Mouse (Mus musculus) liver, embryonic 14.5 days (tissue): Measurements from ENCODE around the gene Aimp1. TPM values are rescaled to one million over a fixed set of nuclear protein-coding genes. Genes with fewer than 3 reads are reported as not detected.

Experiments
- ATAC-seq: fragments of 200-750 bp; cut with Nextera tagmentation; 2 replicates; pipeline ENCODE4 v1.8.0; 2017; ENCODE audit warnings: moderate number of reproducible peaks, mild to moderate bottlenecking, moderate library complexity; ENCODE audit not compliant: insufficient read depth
- DNase-seq, 3 experiments: peaks; one replicate each; pipeline ENCODE4 v3.0.0-alpha.2; 2012 to 2013; ENCODE audit warnings: low read depth in 3 of 3, low spot score in 3 of 3
- H3K27ac ChIP-seq: fragments of 300-500 bp; sonication (generic); 2 replicates; pipeline ENCODE4 v1.5.1; 2014; ENCODE audit warnings: moderate library complexity, mild to moderate bottlenecking, control low read depth, inconsistent platforms
- H3K27me3 ChIP-seq: fragments of 300-500 bp; sonication (generic); 2 replicates; pipeline ENCODE4 v1.6.1; 2014; ENCODE audit warnings: mild to moderate bottlenecking, low read length, moderate library complexity; ENCODE audit not compliant: control insufficient read depth, insufficient read depth
- H3K36me3 ChIP-seq: fragments of 300-500 bp; sonication (generic); replicated peaks from 2 replicates; pipeline ENCODE4 v1.6.1; 2014; ENCODE audit warnings: low read depth; ENCODE audit not compliant: control insufficient read depth, insufficient read depth
- H3K4me1 ChIP-seq, 2 experiments: fragments of 200-500 bp in 1 of 2; fragments of 300-500 bp in 1 of 2; sonication (generic) in 1 of 2; replicated peaks; 2 replicates each; pipeline ENCODE4 v1.6.1; 2012 to 2014; ENCODE audit warnings: antibody characterized with exemption in 1 of 2, inconsistent platforms in 1 of 2, low read length in 1 of 2; ENCODE audit not compliant: control insufficient read depth in 2 of 2, insufficient read depth in 2 of 2
- H3K4me2 ChIP-seq: fragments of 300-500 bp; sonication (generic); 2 replicates; pipeline ENCODE4 v1.6.1; 2014; ENCODE audit warnings: low read depth, mild to moderate bottlenecking, control low read depth, moderate library complexity
- H3K4me3 ChIP-seq, 2 experiments: fragments of 200-500 bp in 1 of 2; fragments of 300-500 bp in 1 of 2; sonication (generic) in 1 of 2; 2 replicates each; pipeline ENCODE4 v1.5.1; 2012 to 2014; ENCODE audit warnings: low read depth in 2 of 2, low read length in 2 of 2, mild to moderate bottlenecking in 2 of 2, control low read depth in 1 of 2, inconsistent platforms in 1 of 2, moderate library complexity in 1 of 2; ENCODE audit not compliant: insufficient read depth in 1 of 2
- H3K9ac ChIP-seq: fragments of 300-500 bp; sonication (generic); replicated peaks from 2 replicates; pipeline ENCODE4 v1.6.1; 2014; ENCODE audit warnings: mild to moderate bottlenecking, control low read depth, moderate library complexity
- H3K9me3 ChIP-seq: fragments of 300-500 bp; sonication (generic); 2 replicates; pipeline ENCODE4 v1.6.1; 2016; ENCODE audit warnings: low read length, mixed read lengths; ENCODE audit not compliant: control insufficient read depth
- CTCF ChIP-seq: IDR thresholded peaks from 2 replicates; pipeline ENCODE4 v1.5.1; 2016; ENCODE audit warnings: antibody characterized with exemption, low read depth, control low read depth
- EP300 ChIP-seq: IDR thresholded peaks from 2 replicates; pipeline ENCODE4 v1.6.1; 2016; ENCODE audit warnings: antibody characterized with exemption, low read depth
- WGBS: fragments of 180-500 bp; shearing (Covaris S2); extraction: QIAGEN DNeasy Blood & Tissue Kit; methylation state at CpG from one replicate; pipeline ENCODE4 v1.1.7; 2014; ENCODE audit not compliant: insufficient replicate concordance; 5-methylcytosine and 5-hydroxymethylcytosine counted together
- polyA plus RNA-seq, 2 experiments: library from polyadenylated mRNA; depleted of rRNA in 1 of 2; stranded (reverse) in 1 of 2; unstranded in 1 of 2; fragments of >200 nt; fragmentation: Nextera tagmentation in 1 of 2; extraction: Ambion mirVana in 1 of 2; gene quantifications; 2 replicates each; pipeline versions ENCODE4 v1.2.1 to v1.2.3; 2012 to 2014

Aimp1 gene
- polyA plus RNA-seq, 2 experiments: 37.0 to 45.2 TPM

DNA sequence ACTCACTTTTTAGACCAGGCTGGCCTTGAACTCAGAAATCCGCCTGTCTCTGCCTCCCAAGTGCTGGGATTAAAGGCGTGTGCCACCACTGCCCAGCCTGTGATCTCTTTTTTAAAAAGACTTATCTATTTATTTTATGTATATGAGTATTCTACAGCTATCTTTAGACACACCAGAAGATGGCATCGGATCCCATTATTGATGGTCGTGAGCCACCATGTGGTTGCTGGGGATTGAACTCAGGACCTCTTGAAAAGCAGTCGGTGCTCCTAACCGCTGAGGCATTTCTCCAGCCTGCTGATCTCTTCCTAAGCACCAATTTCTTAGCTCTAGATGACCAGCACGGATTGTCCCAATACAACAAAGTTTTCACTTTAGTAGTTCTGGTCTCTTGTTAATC is 30.2 kb downstream of the Aimp1 start:
- Histone ChIP-seq H3K27me3 (no peaks in the 10 kb centered on the region), H3K9ac (no peak overlapping the region), H3K4me1 (no peaks in the 10 kb centered on the region), H3K4me2 (no peak overlapping the region), H3K36me3 (peaks cover 3% of the 10 kb centered on the region; the same call in 1 of the 2 replicates), H3K9me3 (no peaks in the 10 kb centered on the region), H3K4me3 (no peak overlapping the region), H3K27ac (no peak overlapping the region)
- DNase-seq (no peak), ATAC-seq (no peak)
- 67% methylated on average over 7 of the region's 7 CpGs for WGBS
- TF ChIP-seq CTCF: no peak
- no peak for TF ChIP-seq EP300

- no peaks in the 10 kb centered on the region for H3K27me3 ChIP-seq
- 57% methylated on average over 3 of the region's 3 CpGs for WGBS
- no peak overlapping the region for H3K4me2 ChIP-seq
- H3K4me3 ChIP-seq: no peak overlapping the region
- H3K36me3 ChIP-seq: no peaks in the 10 kb centered on the region
- no peak overlapping the region for H3K9ac ChIP-seq
- ATAC-seq: no peak
- H3K4me1 ChIP-seq: no peaks in the 10 kb centered on the region
- H3K27ac ChIP-seq: no peak overlapping the region
- TF ChIP-seq EP300 (no peak), CTCF (no peak)
- H3K9me3 ChIP-seq: no peaks in the 10 kb centered on the region
- DNase-seq: no peak
Observed at GRCm38 (mm10) chr3:132651776-132652175, 32.4 kb downstream of the Aimp1 start.

GRCm38 (mm10) chr3:132650191-132650590 is 34.0 kb downstream of the Aimp1 start:
- no peak for ATAC-seq
- TF ChIP-seq CTCF (no peak), EP300 (no peak)
- no peak overlapping the region for H3K4me3 ChIP-seq
- no peaks in the 10 kb centered on the region for H3K36me3 ChIP-seq
- H3K9ac ChIP-seq: no peak overlapping the region
- H3K27ac ChIP-seq: no peak overlapping the region
- no peaks in the 10 kb centered on the region for H3K4me1 ChIP-seq
- no peaks in the 10 kb centered on the region for H3K9me3 ChIP-seq
- no peaks in the 10 kb centered on the region for H3K27me3 ChIP-seq
- 63% methylated on average over 5 of the region's 5 CpGs for WGBS
- no peak overlapping the region for H3K4me2 ChIP-seq
- DNase-seq: no peak

DNA sequence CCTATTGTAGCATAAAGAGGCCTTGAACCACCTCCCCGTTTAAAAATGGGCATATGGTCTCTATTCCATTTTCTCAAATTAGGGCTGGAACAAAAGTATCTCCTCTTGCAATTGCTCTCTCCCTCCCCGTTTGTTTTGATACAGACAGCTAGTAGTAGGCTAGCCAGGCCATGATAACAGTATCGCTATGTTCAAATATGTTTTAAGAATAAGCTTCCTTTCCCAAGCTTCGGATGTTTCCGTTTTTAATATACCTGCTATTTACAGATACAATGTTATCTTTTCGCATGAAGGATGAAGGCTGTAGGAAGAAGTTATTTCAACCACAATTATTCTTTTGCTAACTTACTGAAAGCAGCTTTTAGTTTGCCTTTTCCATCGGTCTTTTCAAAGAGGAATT is 34.8 kb downstream of the Aimp1 start:
- ATAC-seq (no peak), DNase-seq (no peak)
- Histone ChIP-seq H3K4me3 (no peak overlapping the region), H3K27ac (no peak overlapping the region), H3K36me3 (no peaks in the 10 kb centered on the region), H3K4me1 (no peaks in the 10 kb centered on the region), H3K9ac (no peak overlapping the region), H3K27me3 (no peaks in the 10 kb centered on the region), H3K4me2 (no peak overlapping the region), H3K9me3 (no peaks in the 10 kb centered on the region)
- 65% methylated on average over 7 of the region's 7 CpGs for WGBS
- TF ChIP-seq CTCF: no peak
- TF ChIP-seq EP300: no peak

DNA sequence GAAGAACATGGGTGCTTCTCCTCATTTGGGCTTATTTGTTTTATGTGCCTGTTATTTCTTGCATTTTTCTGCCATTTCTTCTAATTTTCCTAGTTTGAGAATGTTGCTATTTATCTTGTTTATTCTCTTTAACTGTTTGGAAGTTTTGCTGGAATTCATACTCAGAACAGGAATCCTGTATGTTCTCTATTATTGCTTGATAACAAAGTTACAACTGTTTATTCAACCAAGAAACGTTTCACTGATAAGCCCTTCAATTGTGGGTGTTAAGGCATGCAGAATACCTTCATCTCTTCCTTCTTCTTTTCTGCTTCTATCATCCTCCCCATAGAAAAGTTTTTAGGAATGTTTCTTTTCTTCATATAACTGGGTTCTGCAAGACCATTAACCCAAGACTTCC is 37.4 kb downstream of the Aimp1 start:
- H3K27me3 ChIP-seq: no peaks in the 10 kb centered on the region
- H3K9ac ChIP-seq: no peak overlapping the region
- no peaks in the 10 kb centered on the region for H3K4me1 ChIP-seq
- H3K4me2 ChIP-seq: no peak overlapping the region
- H3K4me3 ChIP-seq: no peak overlapping the region
- no peaks in the 10 kb centered on the region for H3K36me3 ChIP-seq
- no peaks in the 10 kb centered on the region for H3K9me3 ChIP-seq
- no peak for TF ChIP-seq CTCF
- no peak for TF ChIP-seq EP300
- no peak overlapping the region for H3K27ac ChIP-seq
- ATAC-seq: no peak
- DNase-seq: no peak
- WGBS: 22% methylated on average over 1 of the region's 1 CpGs

- TF ChIP-seq CTCF: no peak
- TF ChIP-seq EP300: no peak
- H3K4me3 ChIP-seq: no peak overlapping the region
- no peaks in the 10 kb centered on the region for H3K9me3 ChIP-seq
- H3K9ac ChIP-seq: no peak overlapping the region
- ATAC-seq (no peak), DNase-seq (no peak)
- no peak overlapping the region for H3K4me2 ChIP-seq
- H3K4me1 ChIP-seq: no peaks in the 10 kb centered on the region
- 57% methylated on average over 4 of the region's 4 CpGs for WGBS
- H3K27ac ChIP-seq: no peak overlapping the region
- no peaks in the 10 kb centered on the region for H3K36me3 ChIP-seq
- H3K27me3 ChIP-seq: no peaks in the 10 kb centered on the region
Observed at GRCm38 (mm10) chr3:132644071-132644470, 40.1 kb downstream of the Aimp1 start.
